Mouse (Mus musculus) cerebellum, postnatal 14 days (tissue): Measurements from ENCODE around the gene Hsd17b11.
"Not testable (repeated sequence)": the region's sequence is repeated elsewhere in the genome, so short reads cannot be mapped to it uniquely, and the experiment has no call there.

Source experiments
- DNase-seq, 2 experiments: peaks; one replicate each; pipeline ENCODE4 v3.0.0; 2021; ENCODE audit warnings: mixed read lengths in 2 of 2

Gene Hsd17b11

DNA sequence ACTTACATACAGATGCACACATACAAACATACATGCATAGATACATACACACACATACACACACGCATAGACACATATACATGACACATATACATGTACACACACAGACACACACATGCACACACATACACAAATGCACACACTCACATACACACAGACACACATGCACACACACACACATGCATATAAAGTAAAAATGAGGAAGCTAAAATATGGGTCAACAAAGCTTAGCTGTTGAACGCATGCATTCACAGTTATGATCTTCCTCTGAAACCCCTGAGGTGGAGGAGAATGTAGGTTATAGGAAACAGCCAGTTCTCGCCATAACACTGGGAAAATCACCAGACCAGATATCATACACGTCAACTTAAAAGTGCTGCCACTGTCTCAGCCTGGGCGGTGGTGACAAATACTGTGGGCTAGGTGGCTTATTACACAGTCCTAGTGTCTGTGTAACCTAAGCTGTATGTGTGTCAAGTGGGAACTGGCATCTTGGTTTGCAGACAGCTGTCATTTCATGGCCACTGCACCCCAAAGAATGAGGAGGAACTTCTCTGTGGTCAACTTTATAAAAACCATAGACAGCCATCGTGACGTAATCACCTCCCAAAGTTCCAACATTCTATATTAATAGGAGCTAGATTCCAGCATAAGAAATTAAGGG is 43.7 kb downstream of the Hsd17b11 start:
- DNase-seq, result no peak

DNA sequence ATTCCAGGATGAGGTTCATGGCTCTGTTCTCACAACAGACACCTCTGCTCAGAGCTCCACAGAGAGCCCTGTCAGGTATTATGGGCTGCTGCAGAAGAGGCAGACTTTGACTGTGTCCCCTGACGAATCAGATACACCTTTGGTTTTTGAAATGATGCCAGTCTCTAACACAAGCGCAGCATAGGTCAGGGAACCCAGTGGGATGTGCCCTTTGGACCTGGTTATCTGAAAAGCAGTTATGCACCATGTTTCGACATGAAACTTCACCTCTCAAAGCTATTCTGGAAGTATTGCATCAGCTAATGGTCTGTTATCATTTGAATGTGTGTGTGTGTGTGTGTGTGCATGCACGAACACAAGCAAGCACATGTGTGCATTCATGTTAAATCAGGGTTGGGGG is 44.4 kb downstream of the Hsd17b11 start, which contains the start of gene Hsd17b13:
Gene Hsd17b13, minus strand, starts transcription at position 114 of the 400 bp plus-strand sequence.
- DNase-seq, result no peak

GRCm38 (mm10) chr5:103975736-103976135 is 46.0 kb downstream of the Hsd17b11 start:
- no peak for DNase-seq

DNA sequence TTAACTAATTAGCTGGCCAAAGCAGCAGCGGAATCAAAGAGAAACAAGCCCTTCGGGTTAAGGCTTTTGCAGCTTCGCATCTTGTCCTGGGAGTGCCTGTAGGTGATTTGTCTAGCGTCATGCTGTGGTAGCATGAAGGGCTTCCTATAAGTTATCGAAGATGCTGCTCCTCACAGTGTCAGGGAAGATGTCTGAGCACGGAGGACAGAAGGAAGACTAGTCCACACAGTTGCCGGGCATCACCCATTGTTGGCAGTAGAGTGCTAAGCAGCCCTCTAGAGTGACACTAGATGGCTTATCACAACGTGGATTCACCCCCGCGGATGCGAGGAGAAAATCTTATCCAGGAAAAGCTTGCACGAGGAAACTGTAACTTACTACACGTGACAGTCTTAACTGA is 48.9 kb downstream of the Hsd17b11 start:
- DNase-seq, result no peak

DNA sequence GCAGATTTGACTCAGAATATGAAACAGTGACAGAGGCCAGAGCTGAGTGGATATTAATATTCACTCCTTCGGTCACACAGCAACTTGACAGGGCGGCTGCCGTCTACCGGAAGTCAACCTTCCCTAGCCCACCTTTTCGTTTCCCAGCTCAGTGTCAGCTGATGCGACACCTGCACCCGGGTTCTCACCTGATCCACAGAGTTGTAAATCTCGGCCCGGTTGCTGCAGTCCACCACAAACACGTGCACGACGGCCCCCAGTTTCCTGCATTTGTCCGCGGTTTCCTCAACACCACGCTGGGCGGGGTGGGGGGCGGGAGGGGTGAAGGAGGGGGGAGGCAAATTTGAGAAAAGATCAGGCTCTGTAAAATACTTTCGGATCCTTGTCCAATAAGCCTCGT is 49.3 kb downstream of the Hsd17b11 start:
- DNase-seq, result no peak

DNA sequence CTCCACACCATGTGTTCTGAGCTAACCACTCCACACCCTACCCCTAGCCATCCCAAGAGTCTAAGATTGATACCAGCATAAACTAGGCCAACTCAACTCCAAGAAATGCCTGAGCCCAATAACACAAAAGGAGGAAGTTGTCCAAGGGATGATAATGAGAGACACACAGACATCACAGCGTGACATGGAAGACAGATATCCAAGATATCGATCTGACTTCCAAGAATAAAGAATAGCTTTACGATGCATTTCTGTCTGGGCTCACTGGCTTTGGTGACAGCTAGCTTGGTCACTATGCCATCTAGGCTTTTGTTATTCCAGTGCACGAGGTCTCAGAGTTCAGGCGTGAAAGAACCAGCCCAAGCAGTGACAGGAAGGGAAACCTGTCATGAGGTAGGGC is 50.7 kb downstream of the Hsd17b11 start:
- DNase-seq, result no peak

DNA sequence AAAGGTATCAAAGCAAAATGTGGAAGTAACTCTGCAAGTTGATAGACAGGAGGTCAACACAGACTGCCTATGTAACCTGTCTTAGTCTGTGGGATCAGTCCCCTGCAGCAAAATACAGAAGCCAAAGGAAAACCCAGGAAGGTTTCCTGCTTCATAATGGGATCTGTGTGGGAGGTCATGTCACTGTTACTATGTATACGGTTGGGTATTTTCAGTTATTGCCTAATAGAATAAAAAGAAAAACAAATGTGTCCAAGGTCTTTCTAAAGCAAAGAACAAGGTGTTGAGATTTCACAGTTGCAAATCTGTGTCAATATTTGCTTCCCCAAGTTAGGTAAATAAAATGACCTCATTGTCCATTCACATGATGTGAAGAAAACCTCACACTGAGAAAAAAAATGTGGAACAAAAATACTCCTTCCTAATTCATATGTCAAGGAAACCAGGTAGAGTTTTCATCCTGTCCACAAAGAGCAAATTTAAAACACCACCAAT is 58.7 kb downstream of the Hsd17b11 start:
- no peak for DNase-seq

- DNase-seq, result peak; percentile 52 to 61
Observed at GRCm38 (mm10) chr5:103954638-103955037, 67.1 kb downstream of the Hsd17b11 start.

- DNase-seq, result peak; percentile 48 to 61
Observed at GRCm38 (mm10) chr5:103953135-103954083, 68.3 kb downstream of the Hsd17b11 start.

GRCm38 (mm10) chr5:103950138-103950537 is 71.6 kb downstream of the Hsd17b11 start:
- DNase-seq, result not testable (repeated sequence)

DNA sequence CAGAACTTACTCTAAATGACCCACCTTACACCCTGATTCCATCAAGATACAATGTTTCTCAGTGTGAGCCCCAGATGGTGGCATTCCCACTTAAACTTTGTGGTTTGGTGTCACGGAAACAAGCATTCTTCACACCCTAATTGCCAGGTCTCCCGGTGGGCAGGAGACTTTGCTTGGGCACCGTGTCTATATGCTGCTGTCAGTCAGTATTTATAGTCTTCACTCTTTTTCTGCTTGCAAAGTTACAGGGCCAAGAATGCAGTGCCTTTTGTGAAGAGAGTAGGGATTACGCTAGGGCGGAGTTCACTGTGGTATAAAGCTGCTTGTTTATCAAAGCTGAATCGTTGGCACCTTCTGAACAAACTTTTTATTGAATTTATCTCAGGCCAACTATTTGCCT is 78.5 kb downstream of the Hsd17b11 start:
- DNase-seq, result no peak

- DNase-seq, result no peak
Observed at GRCm38 (mm10) chr5:103939856-103940255, 81.9 kb downstream of the Hsd17b11 start.
